Mouse (Mus musculus): ENCODE measurements around the gene Ccdc9b. TPM values are rescaled to one million over a fixed set of nuclear protein-coding genes. Genes with fewer than 3 reads are reported as not detected.

Ccdc9b gene
- total RNA-seq, 1 experiment from 2014 or later, result 2.1 TPM

- no peak for ATAC-seq (replicated peaks in 1 of 2; ENCODE audit: insufficient read depth in 1 of 2, low FRiP score in 2 of 2, low TSS enrichment in 1 of 2, low read depth in 1 of 2, poor library complexity in 2 of 2, severe bottlenecking in 2 of 2)
These were observed 30.5 kb downstream of the Ccdc9b start for GRCm38 (mm10) chr2:118731981-118732380.

- peak; percentile 20 to 59; a peak in 3 of 4 replicates for ATAC-seq (replicated peaks in 1 of 2; ENCODE audit: insufficient read depth in 1 of 2, low FRiP score in 2 of 2, low TSS enrichment in 1 of 2, low read depth in 1 of 2, poor library complexity in 2 of 2, severe bottlenecking in 2 of 2)
These were observed 31.9 kb downstream of the Ccdc9b start for GRCm38 (mm10) chr2:118730622-118730915.

GRCm38 (mm10) chr2:118729816-118730621 is 32.4 kb downstream of the Ccdc9b start:
- ATAC-seq (replicated peaks in 1 of 2; ENCODE audit: insufficient read depth in 1 of 2, low FRiP score in 2 of 2, low TSS enrichment in 1 of 2, low read depth in 1 of 2, poor library complexity in 2 of 2, severe bottlenecking in 2 of 2), result no peak

- peak; percentile 39 to 57 for ATAC-seq (replicated peaks in 1 of 2; ENCODE audit: insufficient read depth in 1 of 2, low FRiP score in 2 of 2, low TSS enrichment in 1 of 2, low read depth in 1 of 2, poor library complexity in 2 of 2, severe bottlenecking in 2 of 2)
These were observed 33.3 kb downstream of the Ccdc9b start for GRCm38 (mm10) chr2:118729194-118729593.

- peak; percentile 51 to 68 for ATAC-seq (replicated peaks in 1 of 2; ENCODE audit: insufficient read depth in 1 of 2, low FRiP score in 2 of 2, low TSS enrichment in 1 of 2, low read depth in 1 of 2, poor library complexity in 2 of 2, severe bottlenecking in 2 of 2)
These were observed 34.1 kb downstream of the Ccdc9b start, which contains the start of gene Plcb2 for GRCm38 (mm10) chr2:118728337-118728736. Plcb2 (minus strand) TSS chr2:118728438.

GRCm38 (mm10) chr2:118727911-118728310 is 34.5 kb downstream of the Ccdc9b start:
- no peak for ATAC-seq (replicated peaks in 1 of 2; ENCODE audit: insufficient read depth in 1 of 2, low FRiP score in 2 of 2, low TSS enrichment in 1 of 2, low read depth in 1 of 2, poor library complexity in 2 of 2, severe bottlenecking in 2 of 2)

- ATAC-seq (replicated peaks in 1 of 2; ENCODE audit: insufficient read depth in 1 of 2, low FRiP score in 2 of 2, low TSS enrichment in 1 of 2, low read depth in 1 of 2, poor library complexity in 2 of 2, severe bottlenecking in 2 of 2), result no peak
These were observed 35.6 kb downstream of the Ccdc9b start for GRCm38 (mm10) chr2:118726873-118727272.

- no peak for ATAC-seq (replicated peaks in 1 of 2; ENCODE audit: insufficient read depth in 1 of 2, low FRiP score in 2 of 2, low TSS enrichment in 1 of 2, low read depth in 1 of 2, poor library complexity in 2 of 2, severe bottlenecking in 2 of 2)
These were observed 37.0 kb downstream of the Ccdc9b start for GRCm38 (mm10) chr2:118725511-118725910.

GRCm38 (mm10) chr2:118723693-118724486 is 38.6 kb downstream of the Ccdc9b start:
- ATAC-seq (replicated peaks in 1 of 2; ENCODE audit: insufficient read depth in 1 of 2, low FRiP score in 2 of 2, low TSS enrichment in 1 of 2, low read depth in 1 of 2, poor library complexity in 2 of 2, severe bottlenecking in 2 of 2), result no peak

- no peak for ATAC-seq (replicated peaks in 1 of 2; ENCODE audit: insufficient read depth in 1 of 2, low FRiP score in 2 of 2, low TSS enrichment in 1 of 2, low read depth in 1 of 2, poor library complexity in 2 of 2, severe bottlenecking in 2 of 2)
These were observed 45.8 kb downstream of the Ccdc9b start for GRCm38 (mm10) chr2:118716677-118717076.

GRCm38 (mm10) chr2:118714230-118714629 is 48.2 kb downstream of the Ccdc9b start:
- no peak for ATAC-seq (replicated peaks in 1 of 2; ENCODE audit: insufficient read depth in 1 of 2, low FRiP score in 2 of 2, low TSS enrichment in 1 of 2, low read depth in 1 of 2, poor library complexity in 2 of 2, severe bottlenecking in 2 of 2)

- ATAC-seq (replicated peaks in 1 of 2; ENCODE audit: insufficient read depth in 1 of 2, low FRiP score in 2 of 2, low TSS enrichment in 1 of 2, low read depth in 1 of 2, poor library complexity in 2 of 2, severe bottlenecking in 2 of 2), result no peak
These were observed 48.8 kb downstream of the Ccdc9b start for GRCm38 (mm10) chr2:118713631-118714030.

GRCm38 (mm10) chr2:118711038-118711494 is 51.4 kb downstream of the Ccdc9b start:
- peak in 1 of 2 experiments; percentile 22; a peak in 1 of 4 replicates for ATAC-seq (replicated peaks in 1 of 2; ENCODE audit: insufficient read depth in 1 of 2, low FRiP score in 2 of 2, low TSS enrichment in 1 of 2, low read depth in 1 of 2, poor library complexity in 2 of 2, severe bottlenecking in 2 of 2)

GRCm38 (mm10) chr2:118709655-118710221 is 52.7 kb downstream of the Ccdc9b start:
- peak in 1 of 2 experiments; percentile 9; a peak in 1 of 4 replicates for ATAC-seq (replicated peaks in 1 of 2; ENCODE audit: insufficient read depth in 1 of 2, low FRiP score in 2 of 2, low TSS enrichment in 1 of 2, low read depth in 1 of 2, poor library complexity in 2 of 2, severe bottlenecking in 2 of 2)

GRCm38 (mm10) chr2:118708472-118708871 is 54.0 kb downstream of the Ccdc9b start:
- no peak for ATAC-seq (replicated peaks in 1 of 2; ENCODE audit: insufficient read depth in 1 of 2, low FRiP score in 2 of 2, low TSS enrichment in 1 of 2, low read depth in 1 of 2, poor library complexity in 2 of 2, severe bottlenecking in 2 of 2)

- peak; percentile 29 to 68; a peak in 3 of 4 replicates for ATAC-seq (replicated peaks in 1 of 2; ENCODE audit: insufficient read depth in 1 of 2, low FRiP score in 2 of 2, low TSS enrichment in 1 of 2, low read depth in 1 of 2, poor library complexity in 2 of 2, severe bottlenecking in 2 of 2)
These were observed 56.0 kb downstream of the Ccdc9b start for GRCm38 (mm10) chr2:118706436-118706835.

Measured in hematopoietic stem cell, adult 5-6 weeks (primary cell).